Mouse (Mus musculus) neural tube, embryonic 11.5 days (tissue): ENCODE results near the gene Itga9. TPM values are rescaled to one million over a fixed set of nuclear protein-coding genes. Genes with fewer than 3 reads are reported as not detected.

Experiments used
- ATAC-seq: fragments of 200-750 bp; cut with Nextera tagmentation; 2 replicates; pipeline ENCODE4 v1.8.0; 2017; ENCODE audit warnings: moderate number of reproducible peaks, mild to moderate bottlenecking, moderate TSS enrichment, moderate library complexity; ENCODE audit not compliant: insufficient read depth, low FRiP score, low TSS enrichment
- DNase-seq: peaks from one replicate; pipeline ENCODE4 v3.0.0-alpha.2; 2015; ENCODE audit warnings: low spot score
- H3K27ac ChIP-seq: fragments of 300-500 bp; sonication (generic); 2 replicates; pipeline ENCODE4 v1.5.1; 2014; ENCODE audit warnings: low read depth, mild to moderate bottlenecking, low read length
- H3K27me3 ChIP-seq: fragments of 300-500 bp; sonication (generic); 2 replicates; pipeline ENCODE4 v1.6.1; 2014; ENCODE audit warnings: mild to moderate bottlenecking, low read length, mixed read lengths; ENCODE audit not compliant: control insufficient read depth, insufficient read depth
- H3K36me3 ChIP-seq: fragments of 300-500 bp; sonication (generic); 2 replicates; pipeline ENCODE4 v1.6.1; 2014; ENCODE audit warnings: mild to moderate bottlenecking, low read length, moderate library complexity, mixed read lengths; ENCODE audit not compliant: control insufficient read depth, insufficient read depth
- H3K4me1 ChIP-seq: fragments of 300-500 bp; sonication (generic); 2 replicates; pipeline ENCODE4 v1.6.1; 2014; ENCODE audit warnings: low read length, mixed read lengths; ENCODE audit not compliant: control insufficient read depth, insufficient read depth
- H3K4me2 ChIP-seq: fragments of 300-500 bp; sonication (generic); 2 replicates; pipeline ENCODE4 v1.6.1; 2014; ENCODE audit warnings: low read depth, mild to moderate bottlenecking, moderate library complexity
- H3K4me3 ChIP-seq: fragments of 300-500 bp; sonication (generic); 2 replicates; pipeline ENCODE4 v1.5.1; 2014; ENCODE audit warnings: low read depth, low read length
- H3K9ac ChIP-seq: fragments of 300-500 bp; sonication (generic); 2 replicates; pipeline ENCODE4 v1.6.1; 2014; ENCODE audit warnings: mild to moderate bottlenecking, low read length
- H3K9me3 ChIP-seq: fragments of 300-500 bp; sonication (generic); 2 replicates; pipeline ENCODE4 v1.6.1; 2016; ENCODE audit warnings: low read length; ENCODE audit not compliant: control insufficient read depth
- WGBS: fragments of 180-500 bp; shearing (Covaris S2); extraction: QIAGEN DNeasy Blood & Tissue Kit; methylation state at CpG from one replicate; pipeline ENCODE4 v1.1.7; 2014; 5-methylcytosine and 5-hydroxymethylcytosine counted together
- polyA plus RNA-seq: library from polyadenylated mRNA; unstranded; fragments of >200 nt; fragmentation: Nextera tagmentation; extraction: Ambion mirVana; gene quantifications from 2 replicates; pipeline ENCODE4 v1.2.1, GENCODE M21; 2014

The Itga9 gene
- polyA plus RNA-seq: 8.2 and 9.9 TPM in 2 replicates

GRCm38 (mm10) chr9:118606148-118606816 is at the start of gene Itga9:
TSS of gene Itga9 (plus strand) at chr9:118606690.
- no peaks in the 10 kb centered on the region for H3K9me3 ChIP-seq
- peak within 1 kb of the TSS; percentile 71 for H3K4me3 ChIP-seq
- peak within 1 kb of the TSS; percentile 85 for H3K9ac ChIP-seq
- peaks cover 5% of the 10 kb centered on the region; the same call in 1 of the 2 replicates for H3K4me1 ChIP-seq
- ATAC-seq: peak; percentile 92
- H3K27ac ChIP-seq: 0 out of 2 replicates have a peak within 1 kb of the TSS, but pooled peaks have one; percentile 34
- H3K36me3 ChIP-seq: no peaks in the 10 kb centered on the region
- peak within 1 kb of the TSS; percentile 89 for H3K4me2 ChIP-seq
- 0 out of 2 replicates have a peak, but pooled peaks cover 8% of the 10 kb centered on the region for H3K27me3 ChIP-seq
- 12% methylated on average over 42 of the region's 42 CpGs for WGBS
- peak; percentile 87 for DNase-seq

DNA sequence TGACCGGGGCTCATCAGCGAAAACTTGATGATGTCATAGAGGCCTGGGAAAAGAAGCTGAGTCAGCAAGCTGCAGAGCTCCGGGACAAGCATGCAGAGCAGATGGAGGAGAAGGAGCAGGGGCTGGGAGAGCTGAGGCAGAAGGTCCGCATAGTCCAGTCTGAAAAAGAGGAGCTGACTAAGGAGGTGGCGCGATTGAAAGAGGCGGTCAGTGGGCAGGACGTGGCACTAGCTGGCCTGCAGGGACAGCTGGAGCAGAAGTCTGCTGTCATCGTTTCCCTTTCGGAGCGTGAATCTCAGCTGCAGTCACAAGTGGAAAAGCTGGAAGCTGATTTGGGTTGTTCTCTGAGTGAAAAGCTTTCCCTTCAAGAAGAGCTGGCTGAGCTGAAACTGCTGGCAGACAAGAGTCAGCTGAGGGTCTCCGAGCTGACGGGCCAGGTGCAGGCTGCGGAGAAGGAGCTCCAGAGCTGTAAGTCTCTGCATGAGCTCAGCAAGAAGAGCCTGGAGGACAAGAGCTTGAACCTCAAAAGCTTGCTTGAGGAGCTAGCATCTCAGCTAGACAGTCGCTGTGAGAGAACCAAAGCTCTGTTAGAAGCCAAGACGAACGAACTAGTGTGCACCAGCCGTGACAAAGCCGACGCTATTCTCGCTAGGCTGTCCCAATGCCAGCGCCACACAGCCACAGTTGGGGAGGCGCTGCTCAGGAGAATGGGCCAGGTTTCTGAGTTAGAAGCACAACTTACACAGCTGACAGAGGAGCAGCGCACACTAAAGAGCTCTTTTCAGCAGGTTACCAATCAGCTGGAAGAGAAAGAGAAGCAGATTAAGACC is 49.3 kb upstream of the Itga9 start:
- Histone ChIP-seq H3K36me3 (peaks cover 25% of the 10 kb centered on the region), H3K9ac (no peak overlapping the region), H3K27me3 (no peaks in the 10 kb centered on the region), H3K4me2 (no peak overlapping the region), H3K4me1 (no peaks in the 10 kb centered on the region), H3K27ac (no peak overlapping the region), H3K4me3 (no peak overlapping the region), H3K9me3 (no peaks in the 10 kb centered on the region)
- ATAC-seq: no peak
- no peak for DNase-seq
- 91% methylated on average over 24 of the region's 24 CpGs for WGBS

- no peak overlapping the region for H3K4me2 ChIP-seq
- no peak overlapping the region for H3K9ac ChIP-seq
- no peak overlapping the region for H3K27ac ChIP-seq
- no peaks in the 10 kb centered on the region for H3K27me3 ChIP-seq
- no peak overlapping the region for H3K4me3 ChIP-seq
- H3K36me3 ChIP-seq: peaks cover 15% of the 10 kb centered on the region
- ATAC-seq: no peak
- no peaks in the 10 kb centered on the region for H3K9me3 ChIP-seq
- 97% methylated on average over 11 of the region's 11 CpGs for WGBS
- no peaks in the 10 kb centered on the region for H3K4me1 ChIP-seq
- DNase-seq: no peak
Measured at GRCm38 (mm10) chr9:118563356-118563755, 43.1 kb upstream of the Itga9 start.

GRCm38 (mm10) chr9:118563866-118564265 is 42.6 kb upstream of the Itga9 start:
- H3K9me3 ChIP-seq: no peaks in the 10 kb centered on the region
- DNase-seq (no peak), ATAC-seq (no peak)
- no peaks in the 10 kb centered on the region for H3K27me3 ChIP-seq
- H3K9ac ChIP-seq: no peak overlapping the region
- 95% methylated on average over 7 of the region's 7 CpGs for WGBS
- H3K36me3 ChIP-seq: peaks cover 14% of the 10 kb centered on the region
- H3K4me1 ChIP-seq: no peaks in the 10 kb centered on the region
- H3K4me2 ChIP-seq: no peak overlapping the region
- no peak overlapping the region for H3K4me3 ChIP-seq
- no peak overlapping the region for H3K27ac ChIP-seq

- Histone ChIP-seq H3K4me2 (no peak overlapping the region), H3K4me1 (no peaks in the 10 kb centered on the region), H3K4me3 (no peak overlapping the region), H3K27ac (no peak overlapping the region), H3K9me3 (no peaks in the 10 kb centered on the region), H3K36me3 (peaks cover 10% of the 10 kb centered on the region), H3K27me3 (no peaks in the 10 kb centered on the region), H3K9ac (no peak overlapping the region)
- DNase-seq: no peak
- WGBS: 92% methylated on average over 16 of the region's 16 CpGs
- ATAC-seq: no peak
Measured at GRCm38 (mm10) chr9:118564696-118565095, 41.8 kb upstream of the Itga9 start.

GRCm38 (mm10) chr9:118569328-118569727 is 37.2 kb upstream of the Itga9 start:
- Histone ChIP-seq H3K9ac (no peak overlapping the region), H3K9me3 (no peaks in the 10 kb centered on the region), H3K36me3 (peaks cover 6% of the 10 kb centered on the region), H3K4me2 (no peak overlapping the region), H3K4me1 (no peaks in the 10 kb centered on the region), H3K27me3 (no peaks in the 10 kb centered on the region), H3K4me3 (no peak overlapping the region), H3K27ac (no peak overlapping the region)
- DNase-seq: no peak
- ATAC-seq: no peak
- 83% methylated on average over 6 of the region's 6 CpGs for WGBS

DNA sequence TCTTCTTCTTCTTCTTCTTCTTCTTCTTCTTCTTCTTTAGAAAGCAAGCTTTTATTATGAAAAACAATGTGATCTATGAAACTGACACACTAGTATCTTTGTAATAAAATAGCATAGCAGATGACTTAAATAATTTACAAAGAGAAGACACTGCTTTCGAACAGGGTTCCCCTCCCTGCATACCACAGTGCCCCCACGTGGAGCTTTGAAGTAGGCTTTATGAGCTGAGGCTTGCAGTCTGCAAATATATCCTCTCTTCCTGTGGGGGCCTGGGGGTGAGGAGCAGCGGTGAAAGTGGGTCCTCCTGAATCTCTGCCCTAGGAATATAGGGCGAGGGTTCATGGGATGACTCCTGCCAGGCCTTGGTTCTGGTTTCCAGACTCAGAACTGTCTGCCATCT is 35.6 kb upstream of the Itga9 start:
- Histone ChIP-seq H3K4me3 (no peak overlapping the region), H3K36me3 (peaks cover 7% of the 10 kb centered on the region), H3K4me2 (no peak overlapping the region), H3K27ac (no peak overlapping the region), H3K9me3 (no peaks in the 10 kb centered on the region), H3K27me3 (no peaks in the 10 kb centered on the region), H3K9ac (no peak overlapping the region), H3K4me1 (no peaks in the 10 kb centered on the region)
- DNase-seq (no peak), ATAC-seq (no peak)
- 82% methylated on average over 4 of the region's 4 CpGs for WGBS

GRCm38 (mm10) chr9:118571701-118572100 is 34.8 kb upstream of the Itga9 start:
- H3K4me2 ChIP-seq: no peak overlapping the region
- WGBS: 89% methylated on average over 4 of the region's 4 CpGs
- peaks cover 7% of the 10 kb centered on the region for H3K36me3 ChIP-seq

More at GRCm38 (mm10) chr9:118571701-118572100, 34.8 kb upstream of the Itga9 start:
- Histone ChIP-seq H3K4me1 (no peaks in the 10 kb centered on the region), H3K27me3 (no peaks in the 10 kb centered on the region), H3K9me3 (no peaks in the 10 kb centered on the region), H3K9ac (no peak overlapping the region), H3K27ac (no peak overlapping the region), H3K4me3 (no peak overlapping the region)
- no peak for DNase-seq
- ATAC-seq: no peak
